Mouse (Mus musculus) erythroblast, embryonic 14.5 days (primary cell): ENCODE measurements around the gene Wdr95.

ENCODE experiments used
- GATA1 ChIP-seq: IDR thresholded peaks from 2 replicates; pipeline ENCODE4 v1.6.1; 2012; ENCODE audit warnings: low read length, inconsistent platforms, mixed read lengths
- TAL1 ChIP-seq: IDR thresholded peaks from 3 replicates; pipeline ENCODE4 v1.6.1; 2012; ENCODE audit warnings: low read length, inconsistent platforms, mixed read lengths

GRCm38 (mm10) chr5:149568993-149569392 lies 40.5 kb downstream of the Wdr95 start:
- no peak for TF ChIP-seq GATA1
- TF ChIP-seq TAL1, result no peak
